Mouse (Mus musculus): ENCODE results near the gene Neurl1b.

DNA sequence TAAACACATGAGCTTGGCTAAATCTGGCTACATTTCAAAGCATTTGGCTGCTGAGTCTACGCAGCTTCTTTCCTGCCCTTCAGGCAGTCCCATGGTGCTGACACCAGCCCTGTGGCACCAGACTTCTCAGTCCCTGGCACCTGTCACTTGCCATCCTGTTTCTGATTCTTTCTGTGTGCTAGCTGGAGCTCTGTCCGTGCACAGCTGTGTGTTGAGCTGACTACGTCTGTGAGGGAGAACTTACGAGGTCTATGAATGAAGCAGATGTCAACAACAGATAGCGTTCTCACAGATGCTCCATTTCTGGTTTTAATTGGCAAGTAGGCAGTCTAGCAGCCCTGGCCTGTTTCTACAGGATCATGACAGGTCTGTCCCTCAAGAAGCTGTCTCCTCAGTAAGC lies 24.0 kb upstream of the Neurl1b start:
- TF ChIP-seq POLR2A (IDR thresholded peaks at IDR 0.05; ENCODE audit: low read depth, low read length) = no peak
- no peak for TF ChIP-seq CTCF (IDR thresholded peaks at IDR 0.05; ENCODE audit: extremely low read depth, insufficient read length, insufficient replicate concordance, low read depth, low read length)

Measured in small intestine, adult 2 months (tissue).